Mouse (Mus musculus) myocyte (in vitro differentiated cells): ENCODE results near the gene 6030458C11Rik. TPM values are rescaled to one million over a fixed set of nuclear protein-coding genes. Genes with fewer than 3 reads are reported as not detected.

Experiments
- H3K27me3 ChIP-seq: one replicate; pipeline ENCODE4 v1.6.1; 2011; ENCODE audit not compliant: control insufficient read depth, insufficient read depth, insufficient read length
- H3K36me3 ChIP-seq: one replicate; pipeline ENCODE4 v1.6.1; 2011; ENCODE audit not compliant: control insufficient read depth, insufficient read depth
- H3K4me2 ChIP-seq: one replicate; pipeline ENCODE4 v1.6.1; 2011; ENCODE audit warnings: low read depth, control low read depth
- H3K4me3 ChIP-seq: one replicate; pipeline ENCODE4 v1.5.1; 2011; ENCODE audit warnings: mild to moderate bottlenecking, control low read depth, moderate library complexity
- H3K79me2 ChIP-seq: one replicate; pipeline ENCODE4 v1.6.1; 2011; ENCODE audit not compliant: control insufficient read depth, insufficient read depth
- H3ac ChIP-seq: one replicate; pipeline ENCODE4 v1.6.1; 2011; ENCODE audit not compliant: control insufficient read depth, insufficient read length
- CEBPB ChIP-seq: IDR thresholded peaks from 2 replicates; pipeline ENCODE4 v1.6.1; 2011; ENCODE audit warnings: mild to moderate bottlenecking, moderate library complexity; ENCODE audit not compliant: poor library complexity, insufficient read depth, severe bottlenecking
- E2F4 ChIP-seq: IDR thresholded peaks from one replicate; pipeline ENCODE4 v1.6.1; 2011; ENCODE audit warnings: mild to moderate bottlenecking, control low read depth, moderate library complexity; ENCODE audit not compliant: insufficient read depth
- MAX ChIP-seq: IDR thresholded peaks from one replicate; pipeline ENCODE4 v1.6.1; 2011; ENCODE audit warnings: low read depth, mild to moderate bottlenecking, control low read depth
- MYOD1 ChIP-seq, 3 experiments: IDR thresholded peaks; one replicate each; pipeline ENCODE4 v1.6.1; 2011; ENCODE audit warnings: control low read depth in 2 of 3, low read depth in 2 of 3, mild to moderate bottlenecking in 2 of 3, moderate library complexity in 1 of 3; ENCODE audit not compliant: insufficient read length in 2 of 3, control insufficient read depth in 1 of 3
- MYOG ChIP-seq, 3 experiments: IDR thresholded peaks; one replicate each; pipeline ENCODE4 v1.6.1; 2011; ENCODE audit warnings: control low read depth in 2 of 3, low read depth in 2 of 3, mild to moderate bottlenecking in 2 of 3; ENCODE audit not compliant: insufficient read length in 2 of 3, control insufficient read depth in 1 of 3, insufficient read depth in 1 of 3
- POLR2A ChIP-seq: IDR thresholded peaks from one replicate; pipeline ENCODE4 v1.6.1; 2011; ENCODE audit warnings: low read depth, mild to moderate bottlenecking, control low read depth, moderate library complexity; ENCODE audit not compliant: insufficient read length
- POLR2AphosphoS2 ChIP-seq: IDR thresholded peaks from one replicate; pipeline ENCODE4 v1.6.1; 2011; ENCODE audit warnings: low read depth, control low read depth; ENCODE audit not compliant: insufficient read length
- REST ChIP-seq: IDR thresholded peaks from one replicate; pipeline ENCODE4 v1.6.1; 2011; ENCODE audit warnings: mild to moderate bottlenecking, control low read depth, moderate library complexity; ENCODE audit not compliant: insufficient read depth, insufficient read length
- SRF ChIP-seq: IDR thresholded peaks from one replicate; pipeline ENCODE4 v1.6.1; 2011; ENCODE audit warnings: low read depth; ENCODE audit not compliant: control insufficient read depth, insufficient read length
- TCF12 ChIP-seq: IDR thresholded peaks from one replicate; pipeline ENCODE4 v1.6.1; 2011; ENCODE audit warnings: mild to moderate bottlenecking, control low read depth; ENCODE audit not compliant: poor library complexity, insufficient read depth, severe bottlenecking
- TCF3 ChIP-seq: IDR thresholded peaks from one replicate; pipeline ENCODE4 v1.6.1; 2011; ENCODE audit warnings: low read depth, control low read depth; ENCODE audit not compliant: insufficient read length
- USF1 ChIP-seq: IDR thresholded peaks from one replicate; pipeline ENCODE4 v1.6.1; 2011; ENCODE audit warnings: low read depth, mild to moderate bottlenecking, control low read depth, moderate library complexity
- polyA plus RNA-seq: library from polyadenylated mRNA; unstranded; fragments of >200 nt; fragmentation: generic; extraction: Trizol; gene quantifications from one replicate; pipeline ENCODE4 v1.2.1, GENCODE M21; 2012; ENCODE audit warnings: missing spikeins

Gene 6030458C11Rik
- polyA plus RNA-seq, 1 experiment, result 12.7 TPM

DNA sequence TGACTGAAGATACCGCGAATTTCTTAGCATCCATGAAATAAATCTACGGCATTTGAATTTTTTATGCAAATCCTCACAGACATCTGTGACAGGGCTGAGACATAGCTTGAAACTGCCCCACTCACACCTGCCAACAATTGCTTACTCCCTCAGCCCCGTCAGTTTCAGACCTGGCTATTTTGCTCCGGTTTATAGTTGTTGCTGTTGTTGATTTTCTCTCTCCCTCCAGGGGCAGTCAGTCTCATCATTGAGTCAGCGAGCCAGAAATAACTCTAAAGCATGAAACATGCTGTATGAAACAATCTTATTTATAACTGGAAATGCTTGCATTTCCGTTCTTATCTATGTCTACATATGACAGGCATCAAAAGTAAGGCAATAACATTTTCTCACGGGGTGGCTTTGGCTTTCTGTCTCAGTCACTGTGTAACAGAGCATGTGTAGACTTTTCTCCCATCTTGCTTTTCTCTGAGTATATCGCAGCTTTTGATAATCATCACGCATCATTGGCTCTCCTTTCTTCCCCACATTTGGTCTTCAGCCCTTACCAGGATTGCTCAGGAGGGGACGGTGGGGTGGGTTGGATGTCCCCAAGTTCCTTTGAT is 50.2 kb downstream of the 6030458C11Rik start:
- TF ChIP-seq POLR2AphosphoS2 (no peak), REST (no peak), CEBPB (no peak), MYOD1 (IDR thresholded peaks at IDR 0.05; ENCODE audit: control insufficient read depth in 1 of 3, insufficient read length in 2 of 3, low read depth in 2 of 3) (no peak), MYOG (IDR thresholded peaks at IDR 0.05; ENCODE audit: control insufficient read depth in 1 of 3, insufficient read depth in 1 of 3, insufficient read length in 2 of 3, low read depth in 2 of 3) (no peak), SRF (no peak), TCF3 (no peak), MAX (no peak), POLR2A (no peak), E2F4 (no peak), USF1 (no peak), TCF12 (no peak)
- Histone ChIP-seq H3K27me3 (no peaks in the 10 kb centered on the region), H3ac (no peak overlapping the region), H3K36me3 (no peaks in the 10 kb centered on the region), H3K4me3 (no peak overlapping the region), H3K4me2 (no peak overlapping the region), H3K79me2 (no peaks in the 10 kb centered on the region)

- no peak overlapping the region for H3K4me3 ChIP-seq
- no peaks in the 10 kb centered on the region for H3K79me2 ChIP-seq
- no peaks in the 10 kb centered on the region for H3K36me3 ChIP-seq
- no peak overlapping the region for H3K4me2 ChIP-seq
- TF ChIP-seq POLR2AphosphoS2 (no peak), E2F4 (no peak), POLR2A (no peak), TCF3 (no peak), CEBPB (no peak), MYOG (IDR thresholded peaks at IDR 0.05; ENCODE audit: control insufficient read depth in 1 of 3, insufficient read depth in 1 of 3, insufficient read length in 2 of 3, low read depth in 2 of 3) (no peak), REST (no peak), MAX (no peak), SRF (no peak), USF1 (no peak), MYOD1 (IDR thresholded peaks at IDR 0.05; ENCODE audit: control insufficient read depth in 1 of 3, insufficient read length in 2 of 3, low read depth in 2 of 3) (no peak)
- no peaks in the 10 kb centered on the region for H3K27me3 ChIP-seq
- H3ac ChIP-seq, result no peak overlapping the region
These were observed 53.5 kb downstream of the 6030458C11Rik start for GRCm38 (mm10) chr15:12770958-12771357.

DNA sequence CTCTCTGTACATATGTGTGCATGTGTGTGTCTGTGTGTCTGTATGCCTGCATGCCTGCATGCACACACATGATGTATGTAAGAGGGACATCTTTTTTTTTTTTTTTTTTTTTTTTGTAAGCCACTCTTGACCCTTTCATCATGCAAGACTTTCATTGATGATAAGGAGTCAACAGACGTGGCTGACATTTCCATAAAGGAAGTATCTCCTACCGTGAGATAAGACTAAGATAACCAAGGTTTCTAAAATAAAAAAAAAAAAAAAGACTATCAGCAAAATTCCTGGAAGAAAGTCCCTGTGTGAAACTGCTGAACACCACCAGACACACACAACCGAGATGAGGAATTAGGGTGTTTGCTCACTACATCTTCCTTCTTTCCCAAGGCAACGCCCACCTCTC is 57.6 kb downstream of the 6030458C11Rik start:
- no peak for TF ChIP-seq USF1
- no peak for TF ChIP-seq TCF12
- TF ChIP-seq REST, result no peak
- TF ChIP-seq MAX, result no peak
- TF ChIP-seq TCF3, result no peak
- no peak for TF ChIP-seq E2F4
- no peak for TF ChIP-seq CEBPB
- no peak for TF ChIP-seq MYOG (IDR thresholded peaks at IDR 0.05; ENCODE audit: control insufficient read depth in 1 of 3, insufficient read depth in 1 of 3, insufficient read length in 2 of 3, low read depth in 2 of 3)
- TF ChIP-seq POLR2AphosphoS2, result no peak
- no peak for TF ChIP-seq POLR2A
- no peak for TF ChIP-seq MYOD1 (IDR thresholded peaks at IDR 0.05; ENCODE audit: control insufficient read depth in 1 of 3, insufficient read length in 2 of 3, low read depth in 2 of 3)
- TF ChIP-seq SRF, result no peak
- H3K4me3 ChIP-seq, result no peak overlapping the region
- H3K36me3 ChIP-seq, result no peaks in the 10 kb centered on the region
- H3K27me3 ChIP-seq, result peaks cover 22% of the 10 kb centered on the region
- H3K79me2 ChIP-seq, result no peaks in the 10 kb centered on the region
- no peak overlapping the region for H3K4me2 ChIP-seq
- H3ac ChIP-seq, result no peak overlapping the region

DNA sequence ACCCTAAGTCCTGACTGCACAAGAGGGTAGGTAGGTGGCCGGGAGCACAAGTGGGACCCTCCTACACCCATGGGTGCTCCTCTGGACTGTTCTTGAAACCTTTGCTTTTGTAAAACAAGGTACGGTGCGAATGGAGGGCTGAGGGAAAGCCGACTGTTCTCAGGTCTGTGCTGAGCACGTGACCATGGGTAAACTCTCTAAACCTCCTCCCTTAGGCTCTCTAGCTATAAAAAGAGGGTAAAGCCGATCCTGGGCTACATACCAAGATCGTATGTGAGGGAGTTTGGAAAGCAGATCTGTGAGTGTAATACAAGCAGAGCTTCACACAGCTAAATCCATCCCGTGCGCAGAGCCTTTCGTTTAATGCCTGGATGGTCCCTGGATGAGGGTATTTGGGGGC is 61.3 kb downstream of the 6030458C11Rik start:
- no peak for TF ChIP-seq POLR2A
- TF ChIP-seq MYOG (IDR thresholded peaks at IDR 0.05; ENCODE audit: control insufficient read depth in 1 of 3, insufficient read depth in 1 of 3, insufficient read length in 2 of 3, low read depth in 2 of 3), result no peak
- no peak for TF ChIP-seq POLR2AphosphoS2
- no peak for TF ChIP-seq REST
- no peak for TF ChIP-seq MAX
- no peak for TF ChIP-seq SRF
- TF ChIP-seq TCF3, result no peak
- no peak for TF ChIP-seq E2F4
- TF ChIP-seq TCF12, result no peak
- no peak for TF ChIP-seq MYOD1 (IDR thresholded peaks at IDR 0.05; ENCODE audit: control insufficient read depth in 1 of 3, insufficient read length in 2 of 3, low read depth in 2 of 3)

More for the DNA sequence above, 61.3 kb downstream of the 6030458C11Rik start:
- H3K4me3 ChIP-seq, result no peak overlapping the region
- H3ac ChIP-seq, result no peak overlapping the region
- H3K27me3 ChIP-seq, result peaks cover 22% of the 10 kb centered on the region
- no peak overlapping the region for H3K4me2 ChIP-seq
- H3K36me3 ChIP-seq, result no peaks in the 10 kb centered on the region
- H3K79me2 ChIP-seq, result no peaks in the 10 kb centered on the region
